Mouse (Mus musculus): ENCODE results near the gene Mpeg1. TPM values are rescaled to one million over a fixed set of nuclear protein-coding genes. Genes with fewer than 3 reads are reported as not detected.
A peak's percentile ranks its signal among the peaks of the same experiment; 100 is the strongest.

The Mpeg1 gene
- total and polyA plus RNA-seq, 2 experiments from 2014 or later: 1.1 to 3.2 TPM

GRCm38 (mm10) chr19:12493453-12494186, 33.0 kb downstream of the Mpeg1 start:
- H3K4me3 ChIP-seq (ENCODE audit: low read depth, low read length): no peak overlapping the region
- H3K9ac ChIP-seq: no peak overlapping the region
- DNase-seq: no peak
- TF ChIP-seq CTCF (IDR thresholded peaks at IDR 0.05; ENCODE audit: low read depth): no peak
- H3K27ac ChIP-seq (ENCODE audit: low read depth, low read length): no peak overlapping the region
- H3K36me3 ChIP-seq (ENCODE audit: insufficient read depth): peaks cover 25% of the 10 kb centered on the region
- H3K4me2 ChIP-seq (ENCODE audit: low read depth): no peak overlapping the region
- no peak for ATAC-seq
- no peaks in the 10 kb centered on the region for H3K9me3 ChIP-seq (ENCODE audit: low read length)
- WGBS: 34% methylated on average over 4 of the region's 4 CpGs
- peaks cover 12% of the 10 kb centered on the region for H3K4me1 ChIP-seq (ENCODE audit: insufficient read depth)
- H3K27me3 ChIP-seq (ENCODE audit: insufficient read depth, low read length): no peaks in the 10 kb centered on the region

- no peaks in the 10 kb centered on the region for H3K9me3 ChIP-seq (ENCODE audit: low read length)
- DNase-seq (no peak), ATAC-seq (no peak)
- H3K27me3 ChIP-seq (ENCODE audit: insufficient read depth, low read length): no peaks in the 10 kb centered on the region
- H3K9ac ChIP-seq: no peak overlapping the region
- peaks cover 25% of the 10 kb centered on the region for H3K36me3 ChIP-seq (ENCODE audit: insufficient read depth)
- no peak overlapping the region for H3K27ac ChIP-seq (ENCODE audit: low read depth, low read length)
- H3K4me1 ChIP-seq (ENCODE audit: insufficient read depth): peaks cover 17% of the 10 kb centered on the region
- no peak overlapping the region for H3K4me3 ChIP-seq (ENCODE audit: low read depth, low read length)
- no peak overlapping the region for H3K4me2 ChIP-seq (ENCODE audit: low read depth)
- TF ChIP-seq CTCF (IDR thresholded peaks at IDR 0.05; ENCODE audit: low read depth): no peak
- 34% methylated on average over 4 of the region's 4 CpGs for WGBS
Observed at GRCm38 (mm10) chr19:12494187-12494458, 33.5 kb downstream of the Mpeg1 start.

DNA sequence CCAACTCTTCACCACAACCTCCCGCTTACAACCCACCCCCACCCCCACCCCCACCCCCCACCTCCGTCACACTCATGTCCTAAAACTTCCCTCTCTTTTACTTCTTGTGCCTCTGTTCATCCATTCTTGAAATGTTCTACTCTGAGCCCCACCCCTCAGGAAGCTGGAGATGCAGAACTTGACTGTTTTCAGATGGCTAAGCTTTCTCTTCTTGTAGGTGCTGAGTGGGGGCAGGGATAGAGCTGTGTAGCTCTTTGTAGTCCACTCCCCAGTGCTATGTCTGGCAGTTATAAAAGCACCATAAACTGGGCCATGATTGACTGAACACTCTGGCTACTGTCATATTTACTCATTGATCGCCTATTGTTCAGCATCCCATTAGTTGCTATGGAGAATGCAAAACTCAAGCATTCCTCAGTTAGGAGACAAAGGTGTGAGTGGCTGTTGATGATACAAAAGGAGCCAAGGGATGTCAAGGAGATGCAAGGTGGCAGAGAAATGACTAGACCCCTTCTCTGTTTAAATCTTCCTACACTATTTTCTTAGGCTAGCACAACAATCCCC, 34.5 kb downstream of the Mpeg1 start:
- Histone ChIP-seq H3K4me2 (ENCODE audit: low read depth) (no peak overlapping the region), H3K4me3 (ENCODE audit: low read depth, low read length) (no peak overlapping the region), H3K27me3 (ENCODE audit: insufficient read depth, low read length) (no peaks in the 10 kb centered on the region), H3K27ac (ENCODE audit: low read depth, low read length) (no peak overlapping the region), H3K4me1 (ENCODE audit: insufficient read depth) (peaks cover 21% of the 10 kb centered on the region), H3K9me3 (ENCODE audit: low read length) (no peaks in the 10 kb centered on the region), H3K9ac (no peak overlapping the region), H3K36me3 (ENCODE audit: insufficient read depth) (peaks cover 22% of the 10 kb centered on the region)
- DNase-seq (no peak), ATAC-seq (no peak)
- TF ChIP-seq CTCF (IDR thresholded peaks at IDR 0.05; ENCODE audit: low read depth): no peak
- 36% methylated on average over 3 of the region's 3 CpGs for WGBS

DNA sequence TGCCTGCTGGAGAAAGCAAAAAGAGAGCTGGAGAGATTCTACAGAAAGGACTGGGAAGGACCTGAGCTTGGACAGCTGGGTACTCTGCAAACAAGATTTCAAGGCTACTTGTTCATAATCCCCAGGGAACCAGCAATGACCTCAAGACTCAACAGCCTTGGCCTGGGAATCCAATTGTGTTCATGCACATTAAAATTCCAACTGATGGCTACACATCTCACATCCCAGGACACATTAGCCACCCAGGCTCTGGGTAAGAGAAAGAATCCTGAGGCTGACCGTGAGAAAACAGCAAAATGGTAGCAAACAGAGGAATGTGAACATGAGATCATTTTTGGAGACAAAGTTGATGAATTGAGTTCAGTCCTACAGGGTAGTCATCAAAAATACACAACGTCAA, 35.7 kb downstream of the Mpeg1 start:
- no peak for TF ChIP-seq CTCF (IDR thresholded peaks at IDR 0.05; ENCODE audit: low read depth)
- Histone ChIP-seq H3K27ac (ENCODE audit: low read depth, low read length) (no peak overlapping the region), H3K4me2 (ENCODE audit: low read depth) (no peak overlapping the region), H3K36me3 (ENCODE audit: insufficient read depth) (peaks cover 11% of the 10 kb centered on the region), H3K4me1 (ENCODE audit: insufficient read depth) (peaks cover 21% of the 10 kb centered on the region), H3K9me3 (ENCODE audit: low read length) (no peaks in the 10 kb centered on the region), H3K27me3 (ENCODE audit: insufficient read depth, low read length) (no peaks in the 10 kb centered on the region), H3K4me3 (ENCODE audit: low read depth, low read length) (no peak overlapping the region), H3K9ac (no peak overlapping the region)
- DNase-seq (no peak), ATAC-seq (no peak)
- 92% methylated on average over 2 of the region's 2 CpGs for WGBS

- 56% methylated on average over 2 of the region's 2 CpGs for WGBS
- Histone ChIP-seq H3K4me3 (ENCODE audit: low read depth, low read length) (no peak overlapping the region), H3K36me3 (ENCODE audit: insufficient read depth) (no peaks in the 10 kb centered on the region), H3K9me3 (ENCODE audit: low read length) (no peaks in the 10 kb centered on the region), H3K4me1 (ENCODE audit: insufficient read depth) (peaks cover 21% of the 10 kb centered on the region), H3K27ac (ENCODE audit: low read depth, low read length) (no peak overlapping the region), H3K27me3 (ENCODE audit: insufficient read depth, low read length) (no peaks in the 10 kb centered on the region), H3K9ac (no peak overlapping the region), H3K4me2 (ENCODE audit: low read depth) (peak overlapping the region; percentile 79)
- ATAC-seq (no peak), DNase-seq (no peak)
- TF ChIP-seq CTCF (IDR thresholded peaks at IDR 0.05; ENCODE audit: low read depth): no peak
Observed at GRCm38 (mm10) chr19:12497909-12498308, 37.3 kb downstream of the Mpeg1 start.

DNA sequence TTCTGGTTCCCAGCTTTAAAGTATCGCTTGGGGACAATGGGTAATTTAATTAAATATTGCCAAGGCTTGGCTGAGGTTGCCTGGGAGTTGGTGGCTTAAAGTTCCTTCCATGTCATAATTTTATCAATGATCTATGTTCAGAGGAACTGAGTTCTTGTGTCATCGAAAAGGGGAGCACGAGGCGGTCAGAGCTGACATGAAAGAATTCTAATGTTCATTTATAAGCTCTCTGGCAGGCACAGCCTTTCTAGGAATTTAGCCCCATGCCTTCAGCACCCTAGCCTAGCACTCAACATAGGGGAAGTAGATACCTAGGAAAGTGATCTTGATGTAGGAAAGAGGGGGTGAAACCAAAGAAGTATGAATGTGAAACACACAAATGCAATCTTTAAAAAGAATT, 37.7 kb downstream of the Mpeg1 start:
- Histone ChIP-seq H3K4me2 (ENCODE audit: low read depth) (peak overlapping the region; percentile 79), H3K9ac (no peak overlapping the region), H3K4me3 (ENCODE audit: low read depth, low read length) (no peak overlapping the region), H3K4me1 (ENCODE audit: insufficient read depth) (peaks cover 21% of the 10 kb centered on the region), H3K9me3 (ENCODE audit: low read length) (no peaks in the 10 kb centered on the region), H3K36me3 (ENCODE audit: insufficient read depth) (no peaks in the 10 kb centered on the region), H3K27me3 (ENCODE audit: insufficient read depth, low read length) (no peaks in the 10 kb centered on the region), H3K27ac (ENCODE audit: low read depth, low read length) (0 out of 2 replicates have a peak overlapping the region, but pooled peaks have one; percentile 16)
- 69% methylated on average over 4 of the region's 4 CpGs for WGBS
- no peak for DNase-seq
- no peak for TF ChIP-seq CTCF (IDR thresholded peaks at IDR 0.05; ENCODE audit: low read depth)
- no peak for ATAC-seq

DNA sequence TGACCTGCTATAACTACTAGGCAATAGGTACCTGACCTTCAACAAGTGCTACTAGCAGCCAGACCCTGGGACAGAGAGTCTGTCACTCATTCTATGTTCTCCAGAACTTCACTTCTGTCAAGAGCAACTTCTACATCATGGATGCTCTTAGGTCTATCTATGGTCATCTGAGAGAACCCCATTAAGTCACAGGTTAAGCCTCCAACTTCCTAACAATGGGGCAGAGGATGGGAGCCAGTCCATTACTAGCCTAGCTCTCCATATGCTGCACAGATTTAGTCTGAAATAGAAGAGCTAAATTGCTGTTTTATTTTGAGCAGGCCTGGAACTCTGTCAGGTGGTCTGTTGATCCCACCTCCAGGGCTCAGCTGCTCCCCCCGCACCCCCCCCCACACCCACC, 38.4 kb downstream of the Mpeg1 start:
- H3K27ac ChIP-seq (ENCODE audit: low read depth, low read length): no peak overlapping the region
- no peak for DNase-seq
- 71% methylated on average over 1 of the region's 1 CpGs for WGBS

More for the DNA sequence above, 38.4 kb downstream of the Mpeg1 start:
- Histone ChIP-seq H3K9ac (no peak overlapping the region), H3K4me3 (ENCODE audit: low read depth, low read length) (peak overlapping the region; percentile 80), H3K36me3 (ENCODE audit: insufficient read depth) (no peaks in the 10 kb centered on the region), H3K4me2 (ENCODE audit: low read depth) (peak overlapping the region; percentile 79), H3K9me3 (ENCODE audit: low read length) (no peaks in the 10 kb centered on the region), H3K27me3 (ENCODE audit: insufficient read depth, low read length) (no peaks in the 10 kb centered on the region), H3K4me1 (ENCODE audit: insufficient read depth) (peaks cover 15% of the 10 kb centered on the region)
- no peak for TF ChIP-seq CTCF (IDR thresholded peaks at IDR 0.05; ENCODE audit: low read depth)
- no peak for ATAC-seq

Measured in forebrain, postnatal 0 days (tissue).